Comparison of ENCODE assay signal across 9 mouse cellular contexts in genomic region chr7:142672120-142672519, GRCm38 (mm10). TPM values are rescaled to one million over a fixed set of nuclear protein-coding genes. Genes with fewer than 3 reads are reported as not detected.
DNase-seq lines count a peak whose midpoint lies in the region; ATAC-seq and TF ChIP-seq lines count a peak whose summit lies in the region.
"Had no signal": no experiment of that assay in that cellular context is flagged by ENCODE, and none has a peak within 500 bp of the region (broad histone marks: within the 10 kb centered on the region; RNA-seq: fewer than 3 reads in every experiment).

No protein-coding gene starts in this region.

- H3K9ac ChIP-seq in liver, embryonic 14.5 days (replicated peaks) = no peak overlapping the region

- WGBS in liver, embryonic 14.5 days (ENCODE audit: insufficient replicate concordance) = 15% methylated on average over 4 of the region's 4 CpGs

- no peak overlapping the region for H3K27ac ChIP-seq in liver, embryonic 14.5 days

- H3K27me3 ChIP-seq in liver, embryonic 14.5 days (ENCODE audit: control insufficient read depth, insufficient read depth, low read length) = no peaks in the 10 kb centered on the region

- peaks cover 8% of the 10 kb centered on the region for H3K9me3 ChIP-seq in liver, embryonic 14.5 days (ENCODE audit: control insufficient read depth, low read length)

- ATAC-seq in cerebellum, adult (ENCODE audit: insufficient number of reproducible peaks, low FRiP score, low TSS enrichment) = no peak
- ATAC-seq in common myeloid progenitor, adult 5-6 weeks (replicated peaks; ENCODE audit: low read depth, poor library complexity, severe bottlenecking) = peak; percentile 55
- no peak for ATAC-seq in liver, embryonic 14.5 days (ENCODE audit: insufficient read depth)

- peak; percentile 44 for DNase-seq in cerebellum, adult 11 months
- DNase-seq in right cerebral cortex, adult 2 months (ENCODE audit: low spot score in 2 of 2) = peak; percentile 80 to 84
- DNase-seq in right cerebral cortex, postnatal 36 days (ENCODE audit: low spot score in 2 of 2) = no peak
- DNase-seq in induced T-regulatory cell, adult 2 months (ENCODE audit: low read depth) = peak; percentile 54
- no peak for DNase-seq in liver, embryonic 14.5 days (ENCODE audit: low read depth in 3 of 3, low spot score in 3 of 3)
- DNase-seq in telencephalon, adult 2 months (ENCODE audit: low read depth, low spot score) = peak; percentile 44

- H3K4me3 ChIP-seq in liver, embryonic 14.5 days (ENCODE audit: insufficient read depth in 1 of 2, low read depth in 2 of 2, low read length in 2 of 2) = no peak overlapping the region
- H3K4me3 ChIP-seq: megakaryocyte, embryonic 14.5 days had no signal

- H3K4me2 ChIP-seq in liver, embryonic 14.5 days (ENCODE audit: low read depth) = no peak overlapping the region

- TF ChIP-seq CTCF in liver, embryonic 14.5 days (IDR thresholded peaks at IDR 0.05; ENCODE audit: low read depth) = peak; percentile 57

- no peak for TF ChIP-seq EP300 in liver, embryonic 14.5 days (IDR thresholded peaks at IDR 0.05; ENCODE audit: low read depth)

- H3K4me1 ChIP-seq in liver, embryonic 14.5 days (replicated peaks; ENCODE audit: control insufficient read depth in 2 of 2, insufficient read depth in 2 of 2, low read length in 1 of 2) = no peaks in the 10 kb centered on the region

- H3K36me3 ChIP-seq in liver, embryonic 14.5 days (replicated peaks; ENCODE audit: control insufficient read depth, insufficient read depth, low read depth) = no peaks in the 10 kb centered on the region

RNA-seq across cellular contexts. Expression of gene Gm49394, which starts 2.4 kb away (rescaled TPM):
- not detected in 2 replicates for total RNA-seq in common myeloid progenitor, adult 5-6 weeks (2017)
- 0.02 and 0.06 TPM in 2 replicates for polyA plus RNA-seq in liver, embryonic 14.5 days (2012; rRNA removed)
- not detected in 2 replicates for polyA plus RNA-seq in liver, embryonic 14.5 days (2014; fragmentation: Nextera tagmentation; extraction: Ambion mirVana)

RNA-seq across cellular contexts. Expression of gene Igf2, which starts 5.5 kb away (rescaled TPM):
- not detected in 2 replicates for total RNA-seq in common myeloid progenitor, adult 5-6 weeks (2017)
- polyA plus RNA-seq in liver, embryonic 14.5 days (2012; rRNA removed) = 904 and 960 TPM in 2 replicates
- polyA plus RNA-seq in liver, embryonic 14.5 days (2014; fragmentation: Nextera tagmentation; extraction: Ambion mirVana) = 416 and 496 TPM in 2 replicates

Comparison
In these comparisons a context has a peak if more than half of its experiments do, and no peak if none do; other contexts are left out.
1. DNase-seq: peak in cerebellum, adult 11 months (single experiment), right cerebral cortex, adult 2 months (2 of 2), induced T-regulatory cell, adult 2 months (single experiment) and telencephalon, adult 2 months (single experiment); none in right cerebral cortex, postnatal 36 days (0 of 2) and liver, embryonic 14.5 days (0 of 3).